Mouse (Mus musculus): Measurements from ENCODE around the gene Krt39.

The Krt39 gene

DNA sequence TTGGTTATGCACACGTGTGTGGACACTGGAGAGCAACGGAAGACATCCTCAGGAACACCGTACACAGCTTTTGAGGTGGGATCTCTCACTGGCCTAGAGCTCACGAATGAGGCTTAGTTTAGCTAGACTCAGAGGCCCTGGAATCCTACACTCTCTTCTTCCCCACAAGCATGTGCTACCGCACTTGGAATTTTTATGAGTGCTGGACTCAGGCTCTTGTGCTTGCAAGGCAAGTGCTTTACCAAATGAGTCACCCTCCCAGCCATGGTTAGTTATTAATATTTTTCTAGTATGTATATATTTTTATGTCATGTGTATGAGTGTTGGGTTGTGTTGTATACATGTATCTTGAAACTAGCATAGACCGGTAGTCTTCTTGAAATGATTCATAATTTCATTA, 49.2 kb downstream of the Krt39 start:
- no peak for DNase-seq (ENCODE audit: low spot score)

GRCm38 (mm10) chr11:99469228-99469627, 51.9 kb downstream of the Krt39 start:
- DNase-seq (ENCODE audit: low spot score) = no peak

- DNase-seq (ENCODE audit: low spot score) = no peak
Observed at GRCm38 (mm10) chr11:99468566-99468965, 52.6 kb downstream of the Krt39 start.

GRCm38 (mm10) chr11:99466316-99466715, 54.8 kb downstream of the Krt39 start:
- no peak for DNase-seq (ENCODE audit: low spot score)

- peak; percentile 49 for DNase-seq (ENCODE audit: low spot score)
Observed at GRCm38 (mm10) chr11:99464836-99465235, 56.3 kb downstream of the Krt39 start.
